Mouse (Mus musculus): Measurements from ENCODE around the gene Elp5.
A peak's percentile ranks its signal among the peaks of the same experiment; 100 is the strongest.
"Not testable (repeated sequence)": the region's sequence is repeated elsewhere in the genome, so short reads cannot be mapped to it uniquely, and the experiment has no call there.

Elp5 gene

DNA sequence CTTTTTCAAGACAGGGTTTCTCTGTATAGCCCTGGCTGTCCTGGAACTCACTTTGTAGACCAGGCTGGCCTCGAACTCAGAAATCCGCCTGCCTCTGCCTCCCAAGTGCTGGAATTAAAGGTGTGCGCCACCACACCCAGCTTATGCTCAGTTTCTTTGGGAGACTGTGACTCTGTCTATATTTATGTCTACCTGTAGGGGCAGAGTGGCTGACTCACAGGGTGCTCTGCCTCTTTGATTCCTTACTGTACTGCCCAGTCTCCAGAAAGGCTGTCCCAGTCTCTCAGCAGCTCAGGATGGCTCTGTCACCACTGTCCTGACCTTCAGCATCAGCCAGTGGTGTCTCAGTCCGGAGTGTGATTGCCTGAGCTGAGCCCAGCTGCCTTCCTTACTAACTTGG is 26.7 kb downstream of the Elp5 start:
- DNase-seq (ENCODE audit: low read depth): not testable (repeated sequence)

DNA sequence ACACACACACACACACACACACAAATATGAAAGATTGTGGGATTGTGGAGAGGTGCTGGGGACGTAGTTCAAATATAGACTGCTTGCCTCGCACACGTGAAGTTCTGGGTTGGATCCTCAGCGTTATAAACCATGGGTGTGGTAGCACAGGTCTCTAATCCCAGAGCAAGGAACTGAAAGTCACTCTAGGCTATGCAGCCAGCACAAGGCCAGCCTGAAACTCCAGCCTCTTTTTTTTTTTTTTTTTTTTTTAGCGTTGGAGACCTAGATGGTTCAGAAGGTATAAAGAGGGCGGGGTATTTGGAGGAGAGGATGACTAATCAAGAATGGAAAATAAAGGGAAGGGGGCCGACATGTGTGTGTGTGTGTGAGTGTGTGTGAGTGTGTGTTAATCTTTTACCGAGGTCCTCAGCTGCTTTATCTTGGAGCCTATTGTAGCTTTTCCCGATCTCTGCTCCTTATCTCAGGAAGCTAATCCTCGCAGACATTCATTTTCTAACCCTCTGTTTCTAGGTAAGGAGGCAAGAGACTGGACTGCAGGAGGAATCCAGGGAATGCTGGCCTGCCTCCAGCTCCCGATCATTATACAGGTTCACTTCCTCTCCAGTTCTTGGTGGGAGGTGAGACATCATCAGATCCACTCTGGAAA is 28.9 kb downstream of the Elp5 start:
- no peak for DNase-seq (ENCODE audit: low read depth)

DNA sequence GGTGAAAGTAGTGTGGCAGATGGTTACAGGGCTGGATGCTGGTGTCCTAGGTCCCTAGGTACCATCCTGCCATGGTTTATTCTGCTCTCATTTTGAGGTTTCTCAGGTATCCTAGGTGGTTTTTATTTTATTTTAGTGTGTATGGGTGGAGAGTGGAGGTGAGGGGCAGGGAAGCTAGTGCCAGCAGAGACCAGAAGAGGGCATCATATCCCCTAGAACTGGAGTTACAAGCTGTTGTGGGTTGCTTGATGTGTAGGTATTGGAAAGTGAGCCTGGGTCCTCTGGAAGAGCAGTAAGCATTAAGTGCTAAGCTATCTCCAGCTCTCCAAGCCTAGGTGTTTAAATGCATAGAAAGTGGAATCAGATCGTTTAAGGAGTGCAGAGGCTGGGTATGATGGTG is 30.0 kb downstream of the Elp5 start:
- DNase-seq (ENCODE audit: low read depth): no peak

DNA sequence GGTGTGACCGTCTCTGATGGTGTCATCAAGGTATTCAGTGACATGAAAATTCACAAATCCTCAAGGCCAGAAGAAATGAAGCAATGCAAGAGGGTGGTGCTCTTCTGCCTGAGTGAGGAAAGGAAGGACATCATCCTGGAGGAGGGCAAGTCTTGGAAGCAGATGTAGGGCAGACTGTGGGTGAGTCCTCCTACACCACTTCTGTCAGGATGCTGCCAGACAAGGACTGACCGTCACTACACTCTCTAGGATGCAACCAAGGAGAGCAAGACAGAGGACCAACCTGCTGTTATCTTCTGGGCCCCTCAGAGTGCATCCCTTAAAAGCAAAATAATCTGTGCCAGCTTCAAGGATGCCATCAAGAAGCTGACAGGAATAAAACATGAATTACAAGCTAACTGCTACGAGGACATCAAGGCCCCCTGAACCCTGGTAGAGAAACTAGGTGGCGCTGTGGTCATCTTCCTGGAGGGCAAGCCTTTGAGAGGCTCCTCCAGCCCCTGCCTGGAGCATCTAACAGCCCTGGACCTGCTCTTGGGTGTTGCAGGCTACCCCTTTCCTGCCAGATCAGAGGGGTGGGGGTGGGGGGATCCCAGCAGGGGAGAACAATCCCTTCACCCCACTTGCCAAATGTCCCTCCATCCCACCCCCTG is 31.4 kb downstream of the Elp5 start:
- DNase-seq (ENCODE audit: low read depth): no peak

DNA sequence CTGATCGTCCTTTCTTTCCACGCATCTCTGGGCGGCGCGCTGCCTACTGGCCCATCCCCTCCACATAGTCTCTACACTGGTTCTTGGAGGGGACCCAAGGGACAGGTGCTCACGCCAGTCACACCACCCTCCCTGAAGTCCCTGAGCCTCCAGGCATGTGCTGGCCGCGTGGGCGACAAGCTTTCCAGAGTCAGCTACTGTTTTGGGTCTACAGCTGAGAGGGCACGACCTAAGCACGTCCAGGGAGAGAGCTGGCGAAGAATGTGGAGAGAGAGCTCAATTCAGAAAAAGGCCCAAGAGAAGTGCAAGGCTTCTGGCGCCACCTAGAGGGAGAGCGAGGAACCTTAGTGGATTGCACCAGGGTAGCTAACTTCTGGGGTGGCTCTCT is 33.6 kb downstream of the Elp5 start:
- DNase-seq (ENCODE audit: low read depth): peak; percentile 93

DNA sequence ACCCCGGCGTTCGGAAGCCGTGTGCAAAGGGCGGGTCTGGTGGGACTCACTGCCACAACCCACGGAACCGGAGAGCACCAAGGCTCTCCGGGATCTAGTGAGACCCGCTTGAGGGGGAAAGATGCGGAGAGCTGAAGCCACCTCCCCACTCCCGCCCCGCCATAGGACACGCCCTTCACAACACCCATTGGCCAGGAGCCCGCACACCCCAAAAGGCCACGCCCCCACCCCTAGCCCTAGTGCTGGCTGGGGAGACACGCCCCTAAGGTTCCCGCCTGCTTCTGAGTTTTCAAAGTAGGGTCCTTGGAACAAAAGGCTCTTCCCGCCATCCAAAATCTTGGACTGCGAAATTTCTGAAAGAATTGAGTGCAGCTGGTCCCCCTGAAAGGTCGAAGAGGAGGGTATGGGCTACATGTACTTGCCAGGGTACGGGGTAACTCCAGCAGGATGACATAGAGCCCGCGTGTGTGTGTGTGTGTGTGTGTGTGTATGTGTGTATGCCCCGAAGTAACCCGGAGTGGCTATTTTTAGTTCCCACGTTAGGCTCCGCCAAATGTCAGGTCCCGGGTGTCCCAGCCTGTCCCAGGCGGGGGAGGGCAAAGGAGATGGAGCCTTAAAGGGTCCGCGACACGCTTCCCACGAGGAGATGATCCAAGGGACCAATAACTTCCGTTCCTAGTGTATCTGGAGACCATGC is 34.1 kb downstream of the Elp5 start, which contains the start of gene Slc2a4:
Gene Slc2a4, minus strand, starts transcription at position 123 of the 697 bp plus-strand sequence.
- peak; percentile 88 for DNase-seq (ENCODE audit: low read depth)

DNA sequence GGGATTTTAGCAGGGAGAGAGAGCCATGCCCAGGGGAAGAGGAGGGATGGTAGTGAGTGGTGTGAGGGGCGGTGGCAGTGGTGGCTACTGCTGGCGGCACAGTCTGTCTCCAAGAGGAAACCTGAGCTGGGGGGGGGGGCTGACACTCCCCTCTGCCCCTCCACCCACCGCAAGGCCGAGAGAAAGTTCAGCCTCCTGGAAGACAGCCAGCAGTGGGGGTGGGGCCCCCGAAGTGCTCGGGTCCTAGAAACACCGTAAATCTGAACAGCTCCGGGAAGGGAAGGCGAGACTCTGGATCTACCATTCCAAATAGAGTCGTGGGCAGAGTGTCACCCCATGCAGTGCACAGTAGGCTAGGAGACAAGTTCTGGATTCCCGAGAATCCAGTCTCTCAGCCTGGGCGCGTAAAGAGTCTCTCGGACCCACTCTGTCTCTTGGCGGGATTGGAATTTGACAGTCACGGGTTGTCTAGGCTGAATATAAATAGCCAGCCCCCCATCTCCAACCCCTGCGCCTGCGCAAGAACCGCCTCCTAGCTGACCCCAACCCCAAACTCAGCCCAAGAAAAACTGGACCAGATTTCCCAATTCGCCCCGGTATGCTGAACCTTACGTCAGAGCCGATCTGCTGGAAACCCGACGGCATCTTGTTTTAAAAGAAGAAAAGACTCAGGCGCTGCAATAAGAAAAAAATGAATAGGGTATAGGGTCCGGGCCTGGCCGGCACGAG is 34.8 kb downstream of the Elp5 start:
- no peak for DNase-seq (ENCODE audit: low read depth)

DNA sequence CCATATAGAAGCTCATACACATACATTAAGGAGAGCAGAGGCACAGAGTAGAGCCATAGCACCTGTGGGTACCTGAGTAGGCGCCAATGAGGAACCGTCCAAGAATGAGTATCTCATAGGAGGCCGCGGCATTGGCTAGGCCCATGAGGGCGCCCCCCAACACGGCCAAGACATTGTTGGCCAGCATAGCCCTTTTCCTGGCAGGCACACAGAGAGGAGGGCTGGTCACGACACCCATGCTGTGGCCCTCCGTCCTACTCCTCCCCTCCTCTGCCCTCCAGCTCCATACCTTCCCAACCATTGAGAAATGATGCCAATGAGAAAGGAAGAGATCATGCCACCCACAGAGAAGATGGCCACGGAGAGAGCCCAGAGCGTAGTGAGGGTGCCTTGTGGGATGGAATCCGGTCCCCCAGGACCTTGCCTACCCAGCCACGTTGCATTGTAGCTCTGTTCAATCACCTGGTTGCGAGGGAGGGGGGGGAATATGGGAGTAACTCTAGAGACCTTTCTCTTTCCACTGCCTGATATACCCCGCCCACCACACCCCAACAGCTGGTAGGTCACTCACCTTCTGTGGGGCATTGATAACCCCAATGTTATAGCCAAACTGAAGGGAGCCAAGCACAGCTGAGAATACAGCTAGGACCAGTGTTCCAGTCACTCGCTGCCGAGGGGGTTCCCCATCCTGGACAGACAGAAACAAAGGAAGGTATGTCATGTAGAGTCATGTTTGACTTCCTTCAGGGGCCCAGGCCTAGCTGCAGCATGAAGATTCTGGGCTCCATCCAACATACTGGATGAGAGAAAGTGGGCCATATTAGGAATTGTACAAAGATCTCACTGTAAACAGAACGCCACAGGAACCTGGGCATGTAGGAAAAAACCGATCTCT is 36.1 kb downstream of the Elp5 start:
- DNase-seq (ENCODE audit: low read depth): no peak

DNA sequence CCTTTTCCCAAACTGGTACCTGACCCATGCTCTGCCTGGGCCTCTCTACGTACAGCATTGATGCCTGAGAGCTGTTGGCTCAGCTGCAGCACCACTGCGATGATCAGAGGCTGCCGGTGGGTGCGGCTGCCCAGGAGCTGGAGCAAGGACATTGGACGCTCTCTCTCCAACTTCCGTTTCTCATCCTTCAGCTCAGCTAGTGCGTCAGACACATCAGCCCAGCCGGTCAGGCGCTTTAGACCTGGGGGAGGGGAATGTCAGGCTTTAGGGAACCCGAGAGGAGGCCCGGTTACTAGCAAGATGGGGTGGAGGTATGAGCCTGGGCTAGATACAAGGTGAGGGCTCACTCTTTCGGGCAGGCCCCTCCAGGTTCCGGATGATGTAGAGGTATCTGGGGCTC is 37.1 kb downstream of the Elp5 start:
- DNase-seq (ENCODE audit: low read depth): no peak

DNA sequence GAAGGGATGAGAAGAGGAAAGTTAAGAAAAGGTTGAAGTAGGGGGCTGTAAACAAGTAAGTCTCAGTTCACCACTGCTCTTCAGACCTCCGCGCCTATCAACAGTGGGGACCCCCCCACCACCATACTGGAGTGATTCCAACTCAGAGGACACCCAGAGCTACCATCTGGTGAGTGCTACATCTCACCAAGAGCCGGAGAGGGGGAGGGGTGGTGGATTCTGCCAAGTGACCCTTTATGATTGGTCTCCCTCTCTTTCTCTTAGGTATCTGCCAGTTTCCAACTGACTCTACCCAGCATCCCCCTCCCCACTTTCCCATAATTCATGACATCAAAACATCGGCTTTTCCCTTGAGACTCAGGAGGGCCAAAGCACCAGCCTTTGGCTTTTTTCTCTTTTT is 41.4 kb downstream of the Elp5 start:
- DNase-seq (ENCODE audit: low read depth): no peak

DNA sequence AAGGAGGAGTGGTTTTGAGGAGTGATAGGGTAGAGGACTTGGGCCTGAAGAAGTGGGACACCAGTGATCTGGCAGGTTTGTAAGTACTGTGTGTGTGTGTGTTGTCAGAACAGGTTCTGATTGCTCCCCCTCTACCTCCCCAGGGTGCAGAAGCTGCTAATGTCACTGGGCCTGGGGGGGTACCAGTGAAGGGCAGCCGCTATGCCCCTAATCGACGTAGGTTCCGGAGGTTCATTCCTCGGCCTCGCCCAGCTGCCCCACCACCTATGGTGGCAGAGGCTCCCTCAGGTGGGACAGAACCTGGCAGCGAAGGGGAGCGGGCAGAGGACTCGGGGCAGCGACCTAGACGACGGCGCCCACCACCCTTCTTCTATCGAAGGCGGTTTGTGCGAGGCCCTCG is 42.6 kb downstream of the Elp5 start:
- DNase-seq (ENCODE audit: low read depth): no peak

DNA sequence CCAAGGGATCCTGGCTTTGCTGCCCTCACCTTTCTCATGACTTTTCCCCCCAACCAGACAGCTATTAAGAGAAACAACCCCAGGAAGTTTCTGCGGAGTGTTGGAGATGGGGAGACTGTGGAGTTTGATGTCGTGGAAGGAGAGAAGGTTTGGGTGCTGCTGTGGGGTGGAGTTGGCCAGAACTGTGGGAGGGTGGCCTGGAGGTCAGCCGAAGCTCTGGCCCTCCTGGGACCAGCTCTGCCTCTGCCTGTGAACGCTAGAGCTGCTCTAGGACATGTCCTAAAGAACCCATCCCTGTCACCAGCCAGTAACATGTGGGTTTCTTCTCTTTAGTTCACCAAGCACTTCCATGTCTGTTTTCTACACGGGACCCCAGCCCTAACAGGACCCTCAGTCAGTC is 43.1 kb downstream of the Elp5 start:
- DNase-seq (ENCODE audit: low read depth): no peak

DNA sequence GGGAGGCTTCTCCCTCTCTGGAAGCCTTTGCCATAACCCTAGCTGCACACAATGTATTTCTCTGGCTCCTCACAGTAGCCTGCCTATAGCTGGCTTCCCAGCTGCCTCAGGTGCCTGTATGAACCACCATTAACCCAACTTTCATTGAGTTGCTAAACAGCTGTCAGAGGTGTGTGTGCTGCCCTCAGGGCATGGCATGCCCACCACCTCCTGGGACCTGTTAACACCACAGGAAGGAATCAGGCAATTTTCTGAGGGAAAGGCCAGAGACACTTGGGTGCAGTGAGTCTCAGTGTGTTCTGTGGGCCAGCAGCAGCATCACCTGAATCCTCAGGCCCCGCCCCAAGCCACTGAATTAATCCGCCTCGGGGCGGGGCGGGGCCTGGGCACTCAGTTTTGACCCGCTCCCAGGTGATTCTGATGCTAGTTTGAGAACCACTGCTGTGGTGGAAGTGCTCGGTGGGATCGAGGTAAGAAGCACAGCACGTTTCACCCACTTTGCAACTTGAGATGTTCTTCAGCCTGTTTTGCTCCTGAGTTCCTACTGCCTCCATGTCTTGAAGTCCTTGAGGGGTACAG is 43.8 kb downstream of the Elp5 start:
- DNase-seq (ENCODE audit: low read depth): no peak

DNA sequence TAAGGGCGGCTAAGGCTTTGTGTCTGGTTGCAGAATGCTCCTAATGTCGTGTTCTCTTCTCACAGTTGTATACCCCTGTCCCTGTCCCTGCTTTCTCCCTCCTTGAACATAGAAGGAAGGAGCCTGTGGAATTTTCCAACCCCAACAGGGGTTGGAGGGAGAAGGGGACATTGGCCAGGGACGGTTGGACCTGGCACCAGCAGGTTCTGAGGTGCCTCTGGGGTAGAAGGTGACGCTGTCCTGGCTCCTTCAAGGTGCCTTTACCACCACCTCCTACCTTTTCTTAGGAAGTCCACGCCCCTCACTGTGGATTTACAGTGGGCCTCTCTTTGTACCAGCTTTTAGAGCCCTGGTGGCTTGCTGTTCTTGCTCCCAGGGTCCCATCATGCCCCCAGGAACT is 44.5 kb downstream of the Elp5 start:
- no peak for DNase-seq (ENCODE audit: low read depth)

DNA sequence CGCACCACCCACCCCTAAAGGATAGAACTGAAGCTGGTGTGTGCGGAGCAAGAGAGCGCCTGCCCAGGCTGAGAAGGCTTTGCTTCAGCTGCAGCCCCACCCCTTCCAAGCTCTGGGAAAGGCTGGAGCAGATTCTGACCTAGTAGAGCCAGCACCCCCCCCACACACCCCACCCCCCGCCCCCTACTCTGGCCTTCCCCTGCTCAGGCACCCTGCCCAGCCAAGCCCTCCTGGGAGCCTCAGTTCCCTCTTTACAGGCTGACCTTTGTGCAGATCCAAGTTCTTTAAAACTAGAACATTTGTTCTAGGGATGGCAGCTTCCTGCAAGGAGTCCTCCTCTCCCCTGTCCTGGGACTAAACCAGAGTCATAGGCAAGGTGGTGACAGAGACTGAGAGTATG is 44.9 kb downstream of the Elp5 start:
- no peak for DNase-seq (ENCODE audit: low read depth)

DNA sequence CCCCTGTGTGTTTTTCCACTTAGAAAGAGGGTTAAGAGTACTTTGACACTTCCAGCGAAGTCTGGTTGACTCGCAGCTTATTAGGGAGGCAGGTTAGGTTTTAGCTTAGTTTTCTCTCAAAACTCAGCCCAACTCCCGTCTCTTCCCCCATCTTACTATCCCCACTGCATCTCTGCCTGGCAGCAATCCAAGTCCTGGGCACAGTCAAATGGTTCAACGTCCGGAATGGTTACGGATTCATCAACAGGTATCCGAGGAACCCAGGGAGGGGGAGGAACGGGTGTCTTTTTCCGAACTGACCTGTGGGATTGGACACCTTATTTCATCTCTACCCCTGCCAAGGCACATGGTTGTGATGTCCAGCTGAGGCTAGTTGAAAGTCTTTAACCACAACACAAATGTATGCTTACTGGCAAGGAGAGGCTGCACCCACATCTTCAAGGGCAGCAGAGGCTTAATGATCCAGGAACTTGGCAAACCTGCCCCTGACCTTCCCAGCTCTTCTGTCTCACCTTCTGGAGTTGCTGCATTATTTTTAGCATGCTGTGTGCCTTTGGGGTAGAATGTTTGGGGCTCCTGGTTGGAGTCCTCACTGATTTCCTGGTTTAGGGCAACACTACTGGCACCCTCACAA is 45.5 kb downstream of the Elp5 start:
- DNase-seq (ENCODE audit: low read depth): no peak

DNA sequence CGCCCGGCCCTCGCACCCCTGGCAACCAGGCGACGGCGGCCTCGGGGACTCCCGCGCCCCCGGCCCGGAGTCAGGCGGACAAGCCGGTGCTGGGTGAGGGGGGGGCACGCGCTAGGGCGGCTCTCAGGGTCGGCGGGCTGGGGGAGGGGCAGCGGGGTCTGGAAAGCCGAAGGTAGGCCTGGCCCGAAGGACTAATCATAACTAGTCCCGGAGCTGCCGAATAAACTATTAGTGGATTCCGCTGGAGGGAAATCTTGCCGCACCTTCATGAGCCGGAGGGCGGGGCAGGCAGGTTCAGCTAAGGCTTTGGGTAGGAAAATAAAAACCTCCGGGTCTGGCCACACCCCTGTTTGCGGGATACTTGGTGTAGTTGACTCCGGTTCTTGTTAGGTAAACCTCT is 46.2 kb downstream of the Elp5 start:
- DNase-seq (ENCODE audit: low read depth): peak; percentile 60

DNA sequence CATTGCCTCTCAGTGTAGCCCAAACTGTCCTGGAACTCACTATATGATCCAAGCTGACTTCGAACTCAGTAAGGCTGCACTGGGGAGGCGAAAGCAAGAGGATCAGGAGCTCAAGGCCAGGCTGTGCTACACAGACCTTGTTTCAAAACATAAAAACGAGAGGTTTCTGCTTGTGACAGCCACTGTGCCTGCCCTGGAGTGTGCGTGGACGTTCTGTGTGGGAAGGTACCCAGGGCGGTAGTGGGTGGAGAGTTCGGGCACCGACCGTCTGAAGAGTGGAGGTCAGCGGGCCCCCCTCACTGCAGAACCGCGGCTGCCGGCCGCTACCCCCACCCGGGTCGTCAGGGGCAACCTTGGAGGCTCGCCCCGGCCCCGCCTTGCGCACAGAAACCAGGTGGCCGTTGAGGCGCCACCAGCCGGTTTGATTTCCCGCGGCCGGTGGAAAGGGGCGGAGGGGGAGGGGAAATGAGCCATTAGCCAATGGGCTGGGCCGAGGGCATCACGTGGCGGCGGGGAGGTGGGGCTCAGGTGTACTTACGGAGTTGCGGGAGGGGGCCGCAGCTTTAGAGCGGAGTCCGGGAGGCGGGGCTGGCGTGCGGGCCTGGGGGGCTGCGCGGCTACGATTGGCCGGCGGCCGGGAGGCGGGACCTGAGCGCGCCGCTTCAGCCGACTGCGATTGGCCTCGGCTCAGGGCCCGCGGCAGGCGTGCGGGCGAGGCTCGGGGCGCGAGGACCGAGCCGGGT is 47.0 kb downstream of the Elp5 start, which contains the start of gene Ybx2:
Gene Ybx2, plus strand, starts transcription at position 660 of the 743 bp plus-strand sequence.
- peak; percentile 84 for DNase-seq (ENCODE audit: low read depth)

DNA sequence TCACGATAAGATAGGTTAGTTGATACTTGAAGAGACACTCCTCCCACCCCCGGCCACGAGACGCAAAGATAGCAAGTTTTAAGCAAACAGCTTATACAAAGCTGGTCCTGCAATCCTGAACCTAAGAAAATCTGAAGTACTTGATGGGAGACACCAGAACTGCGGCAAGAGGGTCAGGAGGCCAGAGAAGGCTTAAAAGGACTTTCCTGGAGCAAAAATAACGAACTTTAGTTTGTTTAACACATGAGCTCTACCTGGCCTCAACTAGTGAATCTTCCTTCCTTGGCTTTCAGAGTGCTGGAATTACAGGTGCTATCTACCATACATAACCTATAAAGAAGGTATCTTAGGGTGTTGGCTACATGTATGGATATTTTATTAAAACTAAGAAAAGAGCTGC is 47.6 kb downstream of the Elp5 start:
- no peak for DNase-seq (ENCODE audit: low read depth)

DNA sequence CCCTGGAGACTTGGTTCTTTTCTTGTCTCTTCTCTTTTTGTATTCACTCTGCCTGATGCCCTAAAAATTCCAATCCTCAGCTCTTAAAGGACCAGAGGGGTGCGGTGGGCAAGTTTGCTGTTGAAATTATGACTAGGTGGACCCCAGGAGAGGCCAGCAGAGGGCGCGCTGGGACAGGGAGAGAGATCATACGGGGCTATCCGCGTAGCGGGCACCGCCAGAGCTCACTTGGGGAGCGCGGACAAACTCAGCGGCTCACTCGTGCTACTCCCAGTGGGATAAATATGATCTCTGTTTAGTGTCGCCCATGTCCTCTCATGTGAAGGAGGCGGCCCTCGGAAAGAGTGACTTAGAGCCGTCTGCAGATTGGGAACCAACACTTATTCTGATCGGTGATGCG is 48.1 kb downstream of the Elp5 start:
- peak; percentile 93 for DNase-seq (ENCODE audit: low read depth)
